Mouse (Mus musculus) frontal cortex, postnatal 10 days (tissue): ENCODE data around the gene Atp5g3.
"Not testable (repeated sequence)": the region's sequence is repeated elsewhere in the genome, so short reads cannot be mapped to it uniquely, and the experiment has no call there.

ENCODE experiments used
- DNase-seq, 2 experiments: peaks; one replicate each; pipeline ENCODE4 v3.0.0; 2022; ENCODE audit warnings: low spot score in 2 of 2, mixed read lengths in 1 of 2

Gene Atp5g3

DNA sequence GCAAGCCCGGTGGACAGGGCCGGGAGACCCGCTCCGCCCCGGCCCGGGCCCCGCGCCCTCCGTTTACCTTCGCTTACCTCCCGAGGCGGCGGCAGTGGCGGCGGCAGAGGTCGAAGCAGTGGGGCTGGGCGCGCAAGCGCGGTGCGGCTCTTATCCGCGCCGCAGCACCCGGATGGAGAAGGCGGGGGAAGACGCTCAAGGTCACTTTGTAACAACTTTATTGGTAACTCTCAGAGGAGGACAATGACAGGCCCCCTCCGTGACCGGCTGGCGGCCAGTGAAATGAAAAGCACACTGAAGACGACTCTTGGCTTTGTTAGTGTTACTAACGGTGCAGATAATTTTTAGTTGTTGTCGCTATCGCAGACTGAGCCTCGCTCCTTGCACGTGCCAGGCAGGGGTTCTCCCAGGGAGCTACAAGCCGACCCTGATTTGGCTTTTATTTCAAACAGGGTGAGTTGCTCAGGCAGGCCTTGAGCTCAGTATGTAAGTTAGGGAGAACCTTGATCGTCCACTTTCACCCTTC, at the start of gene Atp5g3:
Atp5g3 (minus strand) TSS at position 152 of the 526 bp plus-strand sequence.
- DNase-seq, result peak; percentile 90

- no peak for DNase-seq
These were observed 47.2 kb upstream of the Atp5g3 start for GRCm38 (mm10) chr2:73958342-73958741.

DNA sequence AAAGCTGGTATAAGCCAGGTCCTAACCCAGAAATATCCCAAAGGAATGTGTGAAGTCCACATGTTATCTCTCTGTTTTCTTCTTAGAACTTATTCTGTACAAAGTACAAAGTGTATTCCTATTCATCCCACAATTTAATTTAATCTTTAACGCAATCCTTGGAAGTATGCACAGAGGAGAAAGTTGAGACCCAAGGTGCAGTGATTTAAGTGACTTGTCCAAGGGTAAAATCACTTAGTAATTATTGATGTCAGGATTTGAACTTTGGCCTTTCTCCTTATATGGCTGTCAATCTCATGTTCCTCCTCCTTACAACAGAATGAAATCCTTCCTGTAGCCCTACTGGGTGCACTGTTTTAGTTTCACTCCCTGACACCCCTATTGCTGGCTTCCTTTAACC, 42.5 kb upstream of the Atp5g3 start:
- DNase-seq, result no peak

DNA sequence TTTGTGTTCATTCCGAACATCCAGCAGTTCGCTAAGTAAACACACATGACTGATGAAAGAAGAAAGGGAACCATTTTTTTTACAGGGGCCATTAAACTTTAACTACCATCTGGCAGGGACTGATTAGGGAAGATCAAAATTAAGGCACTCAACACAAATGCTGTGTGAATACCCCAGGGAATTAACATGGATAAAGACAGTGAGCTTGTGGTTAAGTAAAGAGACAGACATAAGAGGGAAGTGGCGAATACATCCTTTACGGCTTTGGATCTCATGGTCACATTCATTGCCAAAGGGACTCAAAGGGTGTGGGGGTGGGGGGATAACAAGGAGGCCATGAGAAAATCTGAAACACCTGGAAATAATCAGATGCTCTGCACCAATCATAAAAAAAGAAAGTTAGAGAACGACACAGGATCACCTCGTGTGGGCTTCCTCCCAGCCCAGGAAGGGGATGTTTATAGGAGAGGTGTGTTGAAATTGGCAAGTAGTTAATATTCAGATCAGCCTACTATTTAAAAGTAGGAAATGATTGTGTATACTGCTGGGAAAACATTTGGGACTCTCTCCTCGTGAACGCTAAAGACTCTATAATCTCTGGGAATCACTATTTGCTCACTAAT, 41.6 kb upstream of the Atp5g3 start:
- DNase-seq, result no peak

- DNase-seq, result no peak
These were observed 36.2 kb upstream of the Atp5g3 start for GRCm38 (mm10) chr2:73947360-73947759.

- no peak for DNase-seq
These were observed 32.6 kb upstream of the Atp5g3 start for GRCm38 (mm10) chr2:73943735-73944134.

DNA sequence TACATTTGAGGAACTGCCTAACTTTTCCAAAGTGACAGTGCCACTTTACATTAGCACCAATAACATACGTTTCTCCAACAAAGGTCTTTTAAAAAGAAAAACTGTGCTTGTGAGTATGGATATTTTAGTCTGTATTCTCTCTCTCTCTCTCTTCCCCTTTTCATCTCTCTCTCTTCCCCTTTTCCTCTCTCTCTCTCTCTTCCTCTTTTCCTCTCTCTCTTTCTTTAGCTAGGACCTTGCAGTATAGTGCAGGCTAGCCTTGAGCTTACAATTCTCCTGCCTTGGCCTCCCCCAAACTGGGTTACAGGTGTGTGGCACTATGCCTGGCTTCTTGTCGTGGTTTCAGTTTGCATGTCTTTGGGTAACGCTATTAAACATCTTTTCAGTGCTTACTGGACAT, 31.7 kb upstream of the Atp5g3 start:
- no peak for DNase-seq

GRCm38 (mm10) chr2:73941281-73941680, 30.2 kb upstream of the Atp5g3 start:
- DNase-seq, result no peak

GRCm38 (mm10) chr2:73940471-73940870, 29.3 kb upstream of the Atp5g3 start:
- DNase-seq, result no peak

DNA sequence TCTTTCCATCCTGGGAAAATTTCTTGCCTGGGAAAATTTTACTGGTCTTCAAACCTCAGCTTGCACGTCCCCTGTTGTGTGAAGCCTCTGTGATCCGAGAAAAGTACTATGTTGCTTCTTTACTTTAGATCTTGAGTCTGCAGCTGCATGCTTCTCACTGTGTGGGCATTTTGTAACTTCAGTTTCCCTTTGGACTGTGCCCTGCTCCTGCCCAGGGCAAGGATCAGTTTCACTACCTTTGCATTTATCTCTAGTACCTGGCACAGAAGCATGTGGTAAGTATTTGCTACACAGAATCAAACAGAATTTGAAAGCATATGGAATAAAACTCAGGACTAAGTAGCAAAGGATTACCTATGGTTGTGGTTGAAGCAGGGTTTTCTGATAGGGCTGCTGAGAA, 27.8 kb upstream of the Atp5g3 start:
- no peak for DNase-seq

DNA sequence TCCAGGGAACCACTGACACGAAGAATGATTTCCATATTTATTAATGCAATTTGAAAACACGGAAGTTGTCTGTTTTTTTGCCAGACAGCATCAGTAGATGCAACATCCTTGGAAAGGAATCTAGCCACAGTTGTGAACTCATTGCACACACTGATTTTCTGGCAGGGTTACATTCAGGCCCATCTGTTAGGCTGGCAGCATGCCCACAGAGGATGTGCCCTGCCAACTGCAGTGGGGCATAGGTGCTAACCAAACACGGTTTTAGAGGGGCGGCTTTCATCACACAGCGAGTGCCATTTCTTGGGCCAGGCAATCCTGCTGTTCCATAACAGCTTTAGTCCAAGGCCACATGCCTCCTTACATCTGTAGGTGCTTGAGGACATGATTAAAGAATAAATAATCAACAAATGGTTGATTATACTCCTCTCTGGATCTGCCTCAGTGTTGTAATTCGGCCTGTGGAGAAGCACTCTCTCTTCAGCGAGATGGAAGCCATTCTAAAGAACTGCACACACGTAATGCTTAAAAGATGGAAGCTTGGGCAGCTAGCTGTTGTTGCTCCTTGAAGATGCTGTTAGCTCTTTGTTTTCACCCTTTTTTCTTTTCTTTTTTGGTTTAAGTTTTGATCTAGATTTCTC, 21.7 kb upstream of the Atp5g3 start:
- peak; percentile 13 to 19 for DNase-seq

DNA sequence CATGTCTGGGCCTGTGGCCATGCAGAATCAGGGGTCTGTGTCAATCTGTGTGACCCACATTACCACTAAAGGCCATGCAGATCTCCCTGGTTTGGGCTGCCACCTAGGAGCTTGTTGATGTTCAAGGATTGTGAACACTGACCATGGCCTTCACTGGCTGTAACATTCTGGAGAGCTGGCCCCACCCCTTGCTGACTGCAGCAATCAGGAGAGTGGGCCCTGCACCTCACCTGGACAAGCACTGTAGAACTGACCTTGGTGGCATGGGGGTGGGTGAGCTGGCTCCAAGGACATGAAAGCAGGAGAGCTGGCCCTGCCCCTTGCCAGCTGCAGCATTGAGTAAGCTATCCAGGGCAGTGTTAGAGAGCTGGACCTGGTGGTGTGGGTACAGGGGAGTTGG, 16.6 kb upstream of the Atp5g3 start:
- no peak for DNase-seq

GRCm38 (mm10) chr2:73925539-73925938, 14.4 kb upstream of the Atp5g3 start:
- no peak for DNase-seq

DNA sequence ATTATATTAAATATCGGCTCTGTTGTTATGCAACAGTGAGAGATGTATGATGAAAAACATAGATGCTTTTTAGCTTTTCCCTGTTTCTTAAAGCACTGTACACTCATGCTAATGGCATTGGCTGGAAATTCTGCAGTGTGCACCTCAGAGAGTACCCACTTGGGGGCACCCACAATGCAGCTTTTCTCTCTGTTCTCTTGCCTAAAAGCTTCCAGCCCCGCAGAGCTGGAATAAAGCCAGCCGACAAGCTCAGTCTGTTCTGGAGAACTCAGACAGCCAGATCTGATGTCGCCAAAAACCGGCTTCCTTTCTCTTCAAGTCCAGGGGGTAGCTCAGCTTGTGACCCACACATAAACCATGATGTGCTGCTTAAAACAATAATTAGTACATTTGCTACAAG, 14.0 kb upstream of the Atp5g3 start:
- DNase-seq, result peak; percentile 77 to 81

DNA sequence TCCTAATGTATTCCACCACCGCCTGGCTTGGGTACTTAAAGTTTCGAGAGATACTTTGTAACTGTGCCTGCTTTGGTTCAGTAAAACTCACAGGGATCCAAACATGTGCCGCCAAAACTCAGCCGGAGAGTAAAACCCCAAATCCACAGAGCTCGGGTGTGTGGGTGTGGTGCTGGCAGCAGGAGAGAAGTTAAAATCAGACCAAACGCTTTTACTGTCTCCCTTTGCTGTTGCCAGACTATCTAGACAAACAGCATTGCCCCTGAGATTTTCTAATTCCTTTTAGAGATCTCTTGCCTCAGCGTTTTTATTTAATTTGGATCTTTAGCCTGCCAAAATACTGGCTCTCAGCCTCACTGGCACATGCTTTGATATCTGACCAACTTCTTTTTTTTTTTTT, 8.5 kb upstream of the Atp5g3 start:
- DNase-seq, result peak in 1 of 2 experiments; percentile 17

GRCm38 (mm10) chr2:73912264-73912663, 1.1 kb upstream of the Atp5g3 start:
- no peak for DNase-seq

- peak; percentile 48 to 55 for DNase-seq
These were observed 453 bp downstream of the Atp5g3 start for GRCm38 (mm10) chr2:73910571-73911174.

GRCm38 (mm10) chr2:73909116-73909515, 2.0 kb downstream of the Atp5g3 start:
- no peak for DNase-seq

DNA sequence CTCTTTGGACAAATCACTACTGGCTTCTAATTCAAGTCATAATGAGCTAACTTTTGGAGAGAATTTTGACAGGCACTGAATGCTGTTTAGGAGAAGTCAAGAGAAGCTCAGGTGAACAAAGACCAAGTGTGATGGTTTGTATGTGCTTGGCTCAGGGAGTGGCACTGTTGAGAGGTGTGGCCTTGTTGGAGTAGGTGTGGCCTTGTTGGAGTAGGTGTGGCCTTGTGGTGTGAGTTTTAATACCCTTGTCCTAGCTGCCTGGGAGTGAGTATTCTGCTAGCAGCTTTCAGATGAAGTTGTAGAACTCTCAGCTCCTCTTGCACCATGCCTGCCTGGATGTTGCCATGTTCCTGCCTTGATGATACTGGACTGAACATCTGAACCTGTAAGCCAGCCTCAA, 6.4 kb downstream of the Atp5g3 start:
- not testable (repeated sequence) for DNase-seq

GRCm38 (mm10) chr2:73903536-73903935, 7.6 kb downstream of the Atp5g3 start:
- no peak for DNase-seq

- not testable (repeated sequence) for DNase-seq
These were observed 8.8 kb downstream of the Atp5g3 start for GRCm38 (mm10) chr2:73902328-73902727.

- DNase-seq, result no peak
These were observed 10.0 kb downstream of the Atp5g3 start for GRCm38 (mm10) chr2:73901169-73901568.

- no peak for DNase-seq
These were observed 10.8 kb downstream of the Atp5g3 start for GRCm38 (mm10) chr2:73900364-73900763.
